Mouse (Mus musculus): ENCODE data around the gene Haus3. TPM values are rescaled to one million over a fixed set of nuclear protein-coding genes. Genes with fewer than 3 reads are reported as not detected.

The Haus3 gene
- polyA plus RNA-seq (2012), result 2.4 and 2.9 TPM in 2 replicates

GRCm38 (mm10) chr5:34168950-34169891, at the start of gene Haus3, which contains the start of gene Poln:
Haus3 (minus strand) TSS chr5:34169527.
Poln (minus strand) TSS chr5:34169448.

DNA sequence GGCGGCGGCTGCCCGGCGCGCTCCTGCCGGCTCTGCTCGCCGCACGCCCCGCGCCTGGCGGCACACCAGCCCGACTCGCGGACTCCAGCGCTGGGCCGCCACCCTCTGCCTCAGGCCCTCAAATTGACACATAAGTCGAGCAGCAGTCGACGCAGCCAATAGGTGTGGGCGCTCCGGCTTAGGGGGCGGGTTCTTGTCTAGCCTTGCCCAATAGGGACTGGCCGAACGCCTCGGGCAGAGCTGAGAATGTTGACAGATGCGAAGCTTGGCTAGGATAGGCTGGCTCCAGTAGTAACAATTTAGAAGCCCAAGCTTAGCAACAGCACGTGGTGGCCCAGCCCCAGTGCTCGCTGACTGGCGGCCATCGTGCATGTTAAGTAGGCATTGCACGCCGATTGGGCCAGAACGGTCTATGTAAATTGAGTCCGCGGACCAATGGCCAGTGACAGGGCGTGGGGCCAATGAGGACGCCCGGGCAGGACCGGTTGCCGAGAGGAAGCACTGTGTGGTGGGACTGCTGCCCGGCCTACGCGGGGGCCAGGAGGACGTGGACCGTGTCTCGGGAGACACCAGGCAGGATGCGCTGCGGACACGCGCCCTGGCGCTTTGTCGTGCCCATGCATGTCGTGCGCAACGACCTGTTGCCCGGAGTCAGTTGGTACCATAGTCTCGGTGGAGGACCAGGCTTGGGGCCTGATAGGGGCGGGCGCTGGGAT, 18.4 kb upstream of the Haus3 start, which contains the start of gene Mxd4:
Gene Mxd4 (minus strand): TSS at position 120 of the 716 bp plus-strand sequence.

Other genes with a start within 250 kb of the Haus3 start
- gene Nelfa, start 233.1 kb downstream of the Haus3 start, polyA plus RNA-seq (2012), result 51.5 TPM in 2 replicates
- gene Gm1673, start 186.1 kb downstream of the Haus3 start, polyA plus RNA-seq (2012), result 24.0 and 31.7 TPM in 2 replicates
- 5.5 and 6.4 TPM in 2 replicates for gene Nat8l, start 173.5 kb downstream of the Haus3 start, polyA plus RNA-seq (2012)
- 0.04 and 0.16 TPM in 2 replicates for gene Poln, start 79 bp downstream of the Haus3 start, polyA plus RNA-seq (2012)
- gene Mxd4, start 18.2 kb upstream of the Haus3 start, polyA plus RNA-seq (2012), result 45.3 and 63.5 TPM in 2 replicates
- gene Zfyve28, start 118.9 kb upstream of the Haus3 start, polyA plus RNA-seq (2012), result 0.10 and 0.26 TPM in 2 replicates
- gene Cfap99, start 119.1 kb upstream of the Haus3 start, polyA plus RNA-seq (2012), result not detected in 2 replicates
- gene Rnf4, start 166.8 kb upstream of the Haus3 start, polyA plus RNA-seq (2012), result 33.3 and 33.4 TPM in 2 replicates
- gene Fam193a, start 200.4 kb upstream of the Haus3 start, polyA plus RNA-seq (2012), result 14.9 and 17.1 TPM in 2 replicates